Mouse (Mus musculus): ENCODE data around the gene Fkbp4.

- TF ChIP-seq GATA1 (IDR thresholded peaks at IDR 0.05; ENCODE audit: borderline replicate concordance, low read length), result no peak
- TF ChIP-seq FLI1 (IDR thresholded peaks at IDR 0.05; ENCODE audit: low read length), result no peak
These were observed 47.8 kb downstream of the Fkbp4 start for GRCm38 (mm10) chr6:128390683-128391082.
